Mouse (Mus musculus) mature B cell (primary cell): Measurements from ENCODE around the gene Skp2.
"Not testable (repeated sequence)": the region's sequence is repeated elsewhere in the genome, so short reads cannot be mapped to it uniquely, and the experiment has no call there.

Experiments used
- in situ Hi-C: fragments of 300-500 bp; cut with MboI; formaldehyde crosslinking; loops from 2 replicates; pipeline ENCODE4 v1.14.3; 2019

The Skp2 gene

GRCm38 (mm10) chr15:9155325-9155724 lies at the start of gene Skp2:
TSS of gene Skp2 (minus strand) at chr15:9155425.
- in situ Hi-C loops = no loop called here

DNA sequence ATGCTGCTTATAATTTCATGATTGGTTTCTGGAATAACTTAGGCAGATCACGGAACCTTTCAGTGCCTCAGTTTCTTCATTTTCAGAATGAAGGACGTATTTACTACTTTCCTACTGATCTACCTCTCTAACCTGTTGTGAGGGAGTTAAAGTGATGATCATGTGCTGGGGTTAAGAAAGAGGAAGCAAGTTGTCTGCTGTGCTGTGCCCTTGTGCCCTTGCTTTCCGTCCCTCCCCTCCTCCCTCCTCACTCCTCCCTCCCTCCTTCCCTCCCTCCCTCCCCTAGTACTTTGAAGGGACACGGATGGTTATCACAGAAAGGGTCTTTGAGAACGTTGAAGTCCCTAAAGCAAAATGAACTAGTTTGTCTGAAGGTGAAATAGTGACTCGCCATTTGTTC lies 43.2 kb upstream of the Skp2 start:
- in situ Hi-C loops = no loop called here

- in situ Hi-C loops = not testable (repeated sequence)
Measured at GRCm38 (mm10) chr15:9192685-9193084, 37.5 kb upstream of the Skp2 start.

- in situ Hi-C loops = no loop called here
Measured at GRCm38 (mm10) chr15:9189796-9190195, 34.6 kb upstream of the Skp2 start.

- in situ Hi-C loops = no loop called here
Measured at GRCm38 (mm10) chr15:9183995-9184394, 28.8 kb upstream of the Skp2 start.

GRCm38 (mm10) chr15:9177038-9177437 lies 21.8 kb upstream of the Skp2 start:
- in situ Hi-C loops = no loop called here

- in situ Hi-C loops = no loop called here
Measured at GRCm38 (mm10) chr15:9164125-9164524, 8.9 kb upstream of the Skp2 start.

DNA sequence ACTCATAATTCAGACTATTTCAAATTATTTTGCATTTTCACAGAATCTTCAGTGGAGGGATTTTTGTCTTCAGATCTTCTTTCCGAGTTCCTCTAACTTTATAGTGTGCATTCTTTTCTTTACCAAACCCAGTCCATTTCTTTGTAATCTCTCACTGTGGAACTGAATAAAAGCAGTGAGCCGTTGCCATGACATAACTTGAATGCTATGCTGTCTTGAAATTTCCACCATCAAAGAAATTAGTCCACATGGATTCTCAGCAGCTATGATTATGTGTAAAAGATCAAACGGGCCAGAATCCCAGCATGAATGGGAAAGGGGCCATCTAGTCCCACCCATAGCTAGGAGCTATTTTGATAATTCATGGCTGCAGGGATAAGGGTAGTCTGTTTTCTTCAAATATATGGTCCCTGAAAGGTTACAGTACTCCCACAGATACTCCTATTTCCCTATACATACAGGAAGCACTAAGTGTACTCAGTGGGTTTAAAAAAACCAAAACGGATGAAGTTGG lies 7.4 kb upstream of the Skp2 start:
- in situ Hi-C loops = no loop called here

GRCm38 (mm10) chr15:9140684-9141171 lies 14.5 kb downstream of the Skp2 start:
- in situ Hi-C loops = no loop called here

GRCm38 (mm10) chr15:9140252-9140680 lies 15.0 kb downstream of the Skp2 start, which contains the start of gene Lmbrd2:
TSS of gene Lmbrd2 (plus strand) at chr15:9140550.
- in situ Hi-C loops = no loop called here

- in situ Hi-C loops = no loop called here
Measured at GRCm38 (mm10) chr15:9139447-9139846, 15.8 kb downstream of the Skp2 start.

- in situ Hi-C loops = no loop called here
Measured at GRCm38 (mm10) chr15:9134891-9135507, 20.2 kb downstream of the Skp2 start.

GRCm38 (mm10) chr15:9132693-9133443 lies 22.4 kb downstream of the Skp2 start:
- in situ Hi-C loops = no loop called here

DNA sequence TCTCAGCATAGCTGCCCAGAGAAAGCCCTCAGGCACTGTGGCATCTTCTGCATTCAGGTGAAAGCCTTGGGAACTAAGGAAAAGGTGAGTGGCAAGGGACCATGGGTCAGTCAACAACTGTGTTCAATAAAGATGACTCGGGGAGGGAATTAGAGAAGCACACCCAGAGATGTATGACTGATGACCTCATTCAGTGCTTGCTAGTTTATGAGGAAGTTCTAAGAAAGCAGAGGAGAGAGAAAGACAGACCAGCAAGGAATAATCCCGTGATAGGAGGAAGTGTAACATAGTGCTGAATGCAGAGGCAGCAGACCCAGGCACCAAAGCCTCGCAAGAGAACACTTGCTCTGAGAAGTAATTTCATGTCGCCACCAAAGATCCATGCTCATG lies 23.7 kb downstream of the Skp2 start:
- in situ Hi-C loops = no loop called here

GRCm38 (mm10) chr15:9130772-9131498 lies 24.3 kb downstream of the Skp2 start:
- in situ Hi-C loops = no loop called here

GRCm38 (mm10) chr15:9127051-9127791 lies 28.0 kb downstream of the Skp2 start:
- in situ Hi-C loops = no loop called here

DNA sequence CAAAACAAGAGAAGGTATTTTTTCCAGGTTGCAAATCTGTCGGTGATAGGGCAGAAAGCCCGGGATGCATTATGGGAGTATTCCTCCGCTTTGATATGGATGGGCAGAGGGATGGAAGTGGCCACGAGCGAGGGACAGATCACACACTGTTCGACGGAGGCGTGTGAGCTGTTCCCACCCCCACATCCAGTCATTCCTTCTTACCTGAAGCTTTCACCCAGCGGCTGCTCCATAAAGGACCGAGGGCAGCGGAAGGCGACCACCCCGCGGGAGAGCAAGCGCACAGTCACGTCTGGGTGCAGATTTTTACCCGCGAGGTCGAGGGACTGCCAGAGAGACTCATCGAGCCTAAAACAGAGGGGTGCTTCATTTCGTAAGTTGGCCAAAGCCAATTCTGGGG lies 30.4 kb downstream of the Skp2 start:
- in situ Hi-C loops = no loop called here

- in situ Hi-C loops = no loop called here
Measured at GRCm38 (mm10) chr15:9122989-9123388, 32.2 kb downstream of the Skp2 start.

- in situ Hi-C loops = no loop called here
Measured at GRCm38 (mm10) chr15:9120081-9120480, 35.1 kb downstream of the Skp2 start.

GRCm38 (mm10) chr15:9118852-9119251 lies 36.4 kb downstream of the Skp2 start:
- in situ Hi-C loops = no loop called here

DNA sequence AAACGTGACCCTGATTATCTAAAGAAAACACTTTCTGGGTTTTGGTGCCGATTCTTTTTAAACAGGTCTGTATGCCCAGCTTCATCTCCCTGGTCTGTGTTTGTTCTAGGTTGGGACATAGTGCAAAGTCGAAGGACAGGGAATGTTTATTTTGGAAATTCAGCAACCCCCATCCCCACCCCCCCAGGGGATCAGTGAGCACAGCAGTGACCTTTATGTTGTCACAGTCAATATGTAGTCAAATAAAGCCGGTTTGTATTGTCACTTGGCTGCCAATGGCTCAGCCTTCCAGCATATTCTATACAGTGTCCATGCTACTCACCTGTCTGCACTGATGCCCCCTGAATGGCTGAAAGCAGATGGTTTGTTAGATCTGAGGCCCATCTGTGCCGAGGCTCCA lies 40.6 kb downstream of the Skp2 start:
- in situ Hi-C loops = no loop called here

DNA sequence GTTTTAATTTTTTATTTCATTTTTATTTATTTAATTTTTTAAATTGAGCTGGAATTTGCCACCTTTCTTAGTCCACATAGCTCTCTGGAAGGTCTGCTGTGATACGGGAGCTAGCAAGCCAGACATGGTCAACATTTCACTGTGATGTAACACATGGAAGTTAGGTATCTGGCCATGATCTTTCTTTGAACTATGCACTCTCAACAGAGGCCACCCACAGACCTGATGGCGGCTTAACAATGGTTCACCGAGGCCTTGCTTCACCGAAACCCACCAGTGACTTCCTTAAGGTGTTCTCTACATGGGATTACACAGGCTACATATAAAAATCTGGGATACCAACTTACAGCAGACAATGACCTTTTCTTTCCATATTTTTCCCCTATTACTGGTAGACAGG lies 41.1 kb downstream of the Skp2 start:
- in situ Hi-C loops = no loop called here
